Mouse (Mus musculus): ENCODE data around the gene 1700001K19Rik. TPM values are rescaled to one million over a fixed set of nuclear protein-coding genes. Genes with fewer than 3 reads are reported as not detected.

1700001K19Rik gene
- total and polyA plus RNA-seq, 3 experiments = 0.29 TPM; not detected in 2

DNA sequence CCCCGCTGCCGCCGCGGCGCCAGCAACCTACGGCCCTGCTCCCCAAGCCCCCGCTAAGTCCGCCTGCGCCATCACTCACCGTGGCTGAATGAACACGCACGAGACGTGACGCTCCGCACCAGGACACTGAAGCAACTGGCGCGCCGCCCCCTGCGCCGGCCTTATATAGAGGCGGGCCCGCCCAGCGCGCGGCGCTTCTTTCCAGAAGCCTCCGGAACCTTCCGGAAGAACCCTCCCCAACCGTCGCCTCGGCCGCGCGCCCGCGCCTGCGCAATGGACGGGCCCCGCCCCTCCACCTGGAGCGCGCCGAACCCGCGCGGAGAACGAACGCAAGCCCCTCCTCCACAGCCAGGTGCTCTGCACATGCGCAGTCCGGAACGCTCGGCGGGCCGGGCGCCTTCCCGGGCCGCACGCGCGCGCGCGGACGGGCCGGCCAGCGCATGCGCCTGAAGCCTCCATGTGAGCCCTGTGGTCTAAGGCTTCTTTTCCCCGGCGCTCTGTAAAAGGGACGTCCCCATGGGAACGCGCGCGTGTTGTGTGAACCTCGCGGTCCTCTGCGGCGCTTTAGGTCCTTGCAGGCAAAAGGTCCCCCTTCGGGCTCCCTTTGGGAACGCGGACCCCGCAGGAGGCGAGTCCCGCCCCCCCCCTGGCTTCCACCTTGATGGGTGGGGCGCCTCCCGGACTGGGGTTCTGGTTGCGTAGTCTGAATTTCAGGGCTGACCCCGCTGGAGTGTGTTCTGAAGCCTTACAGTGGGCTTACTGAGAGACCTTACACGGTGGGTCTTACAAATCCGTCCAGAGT lies 14.0 kb upstream of the 1700001K19Rik start (continued):
- TF ChIP-seq POLR2AphosphoS2 (IDR thresholded peaks at IDR 0.05; ENCODE audit: low read length) (peak; percentile 99), GATA1 (IDR thresholded peaks at IDR 0.05; ENCODE audit: low read depth, low read length) (no peak), EP300 (IDR thresholded peaks at IDR 0.05; ENCODE audit: low read depth in 1 of 2, low read length in 2 of 2) (peak in 1 of 2 experiments; percentile 65; a peak in 2 of 4 replicates), TCF12 (IDR thresholded peaks at IDR 0.05; ENCODE audit: low read depth, low read length) (peak; percentile 60), ETS1 (IDR thresholded peaks at IDR 0.05; ENCODE audit: low read depth, low read length) (0 out of 2 replicates have a peak, but pooled peaks have one; percentile 50), MYB (IDR thresholded peaks at IDR 0.05; ENCODE audit: low read depth, low read length) (peak; percentile 81; the same call in 1 of the 2 replicates), ZMIZ1 (IDR thresholded peaks at IDR 0.05; ENCODE audit: low read depth, low read length) (peak; percentile 99), CHD2 (IDR thresholded peaks at IDR 0.05; ENCODE audit: low read length) (no peak)

DNA sequence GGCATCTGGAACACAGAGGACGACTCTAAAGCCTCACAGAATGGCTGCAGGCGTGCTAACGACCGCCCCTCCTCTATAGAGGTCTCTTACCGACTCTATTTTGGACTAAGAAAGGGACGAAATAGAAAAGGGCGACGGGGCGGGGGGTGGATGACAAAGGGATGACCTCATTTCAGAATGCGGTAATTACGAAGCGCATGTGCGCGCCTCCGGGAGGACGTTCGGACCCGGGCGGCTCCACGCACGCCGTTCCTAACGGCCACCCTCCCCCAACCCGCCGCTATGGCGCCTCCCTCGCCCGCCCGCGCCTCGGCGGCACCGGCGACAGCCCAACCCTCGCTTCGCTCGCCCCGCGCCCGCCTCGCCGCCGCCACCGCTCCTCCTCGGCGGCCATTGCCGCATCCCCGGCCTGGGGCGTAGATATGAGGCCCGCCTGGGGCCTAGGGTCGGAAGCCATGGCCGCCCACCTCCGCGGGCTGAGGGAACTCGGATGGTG lies 13.3 kb upstream of the 1700001K19Rik start:
- peak; percentile 54 for DNase-seq (ENCODE audit: low read depth, low spot score)
- H3K4me1 ChIP-seq (ENCODE audit: control insufficient read depth in 1 of 2, insufficient read depth in 2 of 2, low read length in 2 of 2) = peaks cover 2 to 29% of the 10 kb centered on the region in 2 experiments; a peak in 3 of 4 replicates
- peak overlapping the region; percentile 66 for H3K27ac ChIP-seq (ENCODE audit: control insufficient read depth, low read depth, low read length)
- no peaks in the 10 kb centered on the region for H3K27me3 ChIP-seq (ENCODE audit: control insufficient read depth in 1 of 2, insufficient read depth in 2 of 2, low read length in 2 of 2)
- H3K4me3 ChIP-seq (ENCODE audit: control insufficient read depth in 1 of 2, insufficient read depth in 1 of 2, low read depth in 2 of 2, low read length in 2 of 2) = peak overlapping the region; percentile 63 to 81
- peaks cover 15 to 44% of the 10 kb centered on the region in 2 experiments for H3K36me3 ChIP-seq (ENCODE audit: control insufficient read depth in 1 of 2, insufficient read depth in 2 of 2, low read length in 2 of 2)
- no peaks in the 10 kb centered on the region for H3K9me3 ChIP-seq (replicated peaks; ENCODE audit: insufficient read depth, low read length)
- H3K79me2 ChIP-seq (ENCODE audit: control insufficient read depth, insufficient read depth, low read length, poor library complexity) = peaks cover 35% of the 10 kb centered on the region
- no peak for TF ChIP-seq ETS1 (IDR thresholded peaks at IDR 0.05; ENCODE audit: low read depth, low read length)
- TF ChIP-seq MAX (IDR thresholded peaks at IDR 0.05; ENCODE audit: low read length) = peak; percentile 39; the same call in 1 of the 2 replicates
- 0 out of 2 replicates have a peak, but pooled peaks have one; percentile 72 for TF ChIP-seq UBTF (IDR thresholded peaks at IDR 0.05; ENCODE audit: borderline replicate concordance, insufficient read depth, low read depth, low read length)
- TF ChIP-seq ZNF384 (IDR thresholded peaks at IDR 0.05; ENCODE audit: low read depth, low read length) = no peak
- TF ChIP-seq NRF1 (IDR thresholded peaks at IDR 0.05; ENCODE audit: insufficient read depth, low read depth, low read length, poor library complexity, severe bottlenecking) = 0 out of 2 replicates have a peak, but pooled peaks have one; percentile 37
- TF ChIP-seq E2F4 (IDR thresholded peaks at IDR 0.05; ENCODE audit: borderline replicate concordance, low read depth, low read length) = no peak
- TF ChIP-seq MXI1 (IDR thresholded peaks at IDR 0.05; ENCODE audit: low read depth, low read length) = peak; percentile 68
- no peak for TF ChIP-seq BHLHE40 (IDR thresholded peaks at IDR 0.05; ENCODE audit: borderline replicate concordance, low read depth, low read length)
- 0 out of 2 replicates have a peak, but pooled peaks have one; percentile 49 for TF ChIP-seq MAZ (IDR thresholded peaks at IDR 0.05; ENCODE audit: low read depth, low read length)
- TF ChIP-seq CHD1 (IDR thresholded peaks at IDR 0.05; ENCODE audit: low read depth, low read length) = 0 out of 2 replicates have a peak, but pooled peaks have one; percentile 68
- no peak for TF ChIP-seq GATA1 (IDR thresholded peaks at IDR 0.05; ENCODE audit: low read depth, low read length)
- H3K9ac ChIP-seq (ENCODE audit: control insufficient read depth, low read depth, low read length, poor library complexity, severe bottlenecking) = peak overlapping the region; percentile 86
